Mouse (Mus musculus): Measurements from ENCODE around the gene Park7.

Gene Park7

DNA sequence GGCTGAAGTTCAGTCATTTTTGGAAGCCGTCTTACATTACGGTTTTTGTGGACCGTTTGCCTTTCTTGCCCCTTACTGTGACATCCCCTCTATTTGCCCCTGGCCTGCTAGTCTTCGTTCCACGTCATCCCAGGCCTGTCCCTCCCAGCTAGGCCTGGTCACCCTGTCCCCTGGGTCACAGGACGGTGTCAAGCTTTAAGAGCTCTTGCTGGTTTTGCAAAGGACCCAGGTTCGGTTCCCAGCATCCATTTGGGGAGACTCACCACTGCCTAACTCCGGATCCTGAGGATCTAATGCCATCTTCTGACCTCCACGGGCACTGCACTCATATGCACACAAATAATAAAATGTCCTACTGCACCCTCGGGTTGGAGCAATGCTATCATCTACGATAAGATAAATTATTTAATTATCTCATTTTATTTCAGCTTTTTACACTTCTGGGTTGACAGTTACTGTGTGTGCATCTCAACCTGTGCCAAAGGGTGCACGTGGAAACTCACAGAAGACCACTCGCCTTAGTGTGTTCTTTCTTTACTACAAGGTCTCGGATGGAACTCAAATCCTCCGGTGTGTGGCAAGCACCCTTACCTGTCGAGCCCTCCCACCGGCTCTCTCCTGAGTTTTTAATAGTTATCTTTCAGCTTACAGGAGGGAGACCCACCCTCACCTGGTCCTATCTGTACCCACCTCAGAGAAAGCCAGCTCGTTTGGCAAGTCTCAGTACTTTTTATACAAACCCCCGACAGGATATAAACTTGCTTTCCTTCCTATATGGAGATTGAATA, 3.9 kb downstream of the Park7 start:
- DNase-seq (ENCODE audit: low spot score in 2 of 2), result no peak

DNA sequence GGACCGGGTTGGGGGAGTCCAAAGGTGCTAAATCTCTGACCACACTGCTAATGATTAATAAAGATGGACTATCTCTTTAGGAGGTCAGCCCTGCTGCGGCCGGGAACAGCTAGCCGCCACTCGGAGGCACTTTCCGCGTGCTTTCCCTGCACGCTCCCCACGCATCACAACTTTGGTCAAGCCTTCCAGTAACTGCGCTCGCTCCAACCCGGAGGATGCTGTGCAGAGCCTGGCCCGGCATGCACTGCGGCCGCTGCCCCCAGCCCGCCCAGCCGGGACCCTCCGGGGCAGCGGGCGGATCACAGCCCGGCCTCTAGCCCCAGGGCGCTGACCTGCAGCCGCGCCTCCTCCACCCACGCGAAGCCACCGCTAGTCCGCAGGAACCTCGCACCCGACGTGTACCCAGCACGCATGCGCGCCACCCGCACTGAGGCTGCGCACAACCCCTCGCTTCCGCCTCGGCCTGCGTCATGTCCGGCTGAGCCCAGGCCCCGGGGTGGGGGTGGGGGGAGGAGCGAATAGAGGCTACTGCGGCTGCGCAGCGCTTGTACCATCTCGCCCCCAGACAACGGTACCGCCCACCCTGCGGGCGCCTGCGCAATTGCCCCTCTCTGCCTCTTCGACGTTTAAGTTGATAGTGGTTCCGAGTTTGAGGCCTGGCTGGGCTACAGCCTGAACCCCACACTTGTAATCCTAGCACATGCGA, 4.6 kb downstream of the Park7 start:
- DNase-seq (ENCODE audit: low spot score in 2 of 2), result peak; percentile 97 to 99

DNA sequence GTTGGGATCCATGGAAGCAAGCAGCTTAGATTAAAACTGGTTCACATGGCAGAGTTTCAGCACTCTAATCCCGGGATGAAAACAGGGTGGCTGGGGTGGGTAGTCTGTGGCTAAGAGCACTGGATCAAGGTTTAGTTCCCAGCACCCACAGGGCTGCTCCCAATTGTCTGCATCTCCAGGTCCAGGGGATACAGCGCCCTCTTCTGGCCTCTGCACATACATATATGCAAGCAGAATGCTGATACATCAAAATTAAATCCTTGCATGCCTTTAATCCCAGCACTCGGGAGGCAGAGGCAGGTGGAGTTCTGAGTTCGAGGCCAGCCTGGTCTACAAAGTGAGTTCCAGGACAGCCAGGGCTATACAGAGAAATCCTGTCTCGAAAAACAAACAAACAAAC, 5.7 kb downstream of the Park7 start:
- DNase-seq (ENCODE audit: low spot score in 2 of 2), result peak in 1 of 2 experiments; percentile 55

DNA sequence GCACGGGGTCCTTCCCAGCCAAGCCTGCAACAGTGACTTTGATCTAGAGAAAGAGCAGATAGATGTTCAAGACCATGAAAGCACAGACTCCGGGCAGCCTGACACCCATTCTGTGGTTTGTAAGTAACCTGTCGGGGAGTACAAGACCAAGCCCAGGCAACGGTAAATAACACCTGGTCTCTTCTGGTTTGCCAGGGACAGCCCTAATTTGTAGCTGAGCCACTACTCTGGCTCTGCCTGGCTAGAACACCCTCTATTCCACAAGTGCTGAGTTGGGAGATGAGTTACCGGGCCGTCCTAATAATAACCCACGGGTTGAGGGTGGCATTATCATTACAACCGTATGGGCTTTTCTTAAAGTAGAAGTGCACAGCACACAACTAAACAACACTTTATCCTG, 7.1 kb downstream of the Park7 start:
- DNase-seq (ENCODE audit: low spot score in 2 of 2), result no peak

DNA sequence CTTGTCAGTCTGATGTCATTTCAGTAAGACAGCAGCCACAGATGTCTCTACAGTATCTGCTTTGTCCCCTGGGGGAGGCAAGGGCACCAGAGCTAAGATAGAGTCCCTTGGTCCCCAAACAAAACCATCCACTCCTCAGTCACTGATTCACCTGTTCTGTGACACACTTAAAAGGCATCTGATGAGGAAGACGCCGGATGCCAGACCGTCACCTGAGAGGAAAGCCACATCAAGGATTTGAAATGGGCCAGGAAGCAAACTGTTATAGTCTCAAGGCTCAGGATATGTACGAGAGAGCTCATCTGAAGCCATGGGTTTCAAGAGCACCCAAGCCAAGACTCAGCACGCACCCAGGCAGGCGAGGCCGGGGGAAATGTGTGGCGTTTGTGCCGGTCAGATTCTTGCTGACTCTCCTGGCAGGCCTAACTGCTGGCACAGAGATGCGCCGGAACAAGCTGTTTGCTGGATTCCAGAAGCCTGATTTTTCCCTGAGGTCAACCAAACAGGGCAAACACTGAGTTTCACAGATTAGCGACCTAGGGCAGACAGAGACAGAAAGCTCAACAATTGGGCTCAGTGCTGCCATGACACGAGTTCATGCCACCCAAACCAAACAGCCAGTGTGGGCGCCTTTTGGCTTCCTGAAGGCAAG, 11.0 kb downstream of the Park7 start:
- DNase-seq (ENCODE audit: low spot score in 2 of 2), result no peak

DNA sequence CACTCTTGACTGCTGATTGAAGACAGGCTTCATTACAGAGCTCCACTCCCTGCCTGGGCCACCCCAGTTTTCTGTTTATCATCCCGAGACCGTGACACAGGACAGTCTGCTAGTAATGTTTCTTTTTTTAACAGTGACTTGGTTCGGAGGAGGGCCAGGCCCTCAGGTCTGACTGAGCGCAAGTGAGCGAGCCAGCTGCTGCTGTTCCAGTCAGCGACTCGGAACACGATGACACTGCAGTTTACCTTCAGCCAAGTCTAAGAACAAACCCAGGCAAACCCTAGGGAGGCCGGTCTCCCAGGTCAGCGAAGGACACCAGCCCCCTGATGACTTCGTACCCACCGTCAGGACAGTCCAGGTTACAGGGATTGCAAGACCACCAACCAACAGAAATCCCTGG, 12.2 kb downstream of the Park7 start:
- no peak for DNase-seq (ENCODE audit: low spot score in 2 of 2)

DNA sequence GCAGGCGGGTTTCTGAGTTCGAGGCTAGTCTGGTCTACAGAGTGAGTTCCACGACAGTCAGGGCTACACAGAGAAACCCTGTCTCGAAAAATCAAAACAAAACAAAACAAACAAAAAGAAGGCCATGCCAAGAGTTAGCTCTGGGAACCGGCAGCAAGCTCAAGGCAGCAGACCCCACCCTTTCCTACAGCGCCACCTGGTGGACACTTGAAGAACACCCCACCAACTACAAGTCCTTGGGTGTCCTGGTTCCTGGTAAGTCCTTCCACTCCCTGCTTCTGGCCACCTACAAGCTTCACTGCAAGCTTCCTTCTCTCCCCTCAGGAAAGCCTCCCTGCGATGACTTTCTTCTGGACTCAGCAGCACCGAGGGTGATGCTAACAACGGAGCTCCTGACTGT, 12.6 kb downstream of the Park7 start:
- peak; percentile 64 to 87 for DNase-seq (ENCODE audit: low spot score in 2 of 2)

DNA sequence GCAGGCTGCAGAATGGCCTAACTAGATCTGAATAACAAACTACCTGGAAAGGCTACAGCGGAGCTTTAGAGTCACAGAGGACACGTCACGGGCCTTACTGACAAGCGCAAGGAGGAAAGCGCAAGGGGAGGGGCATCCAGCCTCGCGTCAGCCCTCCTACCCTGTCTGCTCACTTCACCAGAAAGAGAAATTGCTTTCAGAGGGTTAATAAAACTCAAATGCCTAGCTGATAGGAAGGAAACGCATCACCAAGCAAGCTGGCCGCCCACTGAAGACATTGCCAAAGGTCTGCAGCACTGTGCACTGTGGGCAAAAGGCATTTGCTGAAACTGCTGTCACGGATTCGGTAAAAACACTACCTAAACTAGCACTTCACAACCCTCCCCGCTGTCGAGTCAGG, 13.8 kb downstream of the Park7 start:
- no peak for DNase-seq (ENCODE audit: low spot score in 2 of 2)

DNA sequence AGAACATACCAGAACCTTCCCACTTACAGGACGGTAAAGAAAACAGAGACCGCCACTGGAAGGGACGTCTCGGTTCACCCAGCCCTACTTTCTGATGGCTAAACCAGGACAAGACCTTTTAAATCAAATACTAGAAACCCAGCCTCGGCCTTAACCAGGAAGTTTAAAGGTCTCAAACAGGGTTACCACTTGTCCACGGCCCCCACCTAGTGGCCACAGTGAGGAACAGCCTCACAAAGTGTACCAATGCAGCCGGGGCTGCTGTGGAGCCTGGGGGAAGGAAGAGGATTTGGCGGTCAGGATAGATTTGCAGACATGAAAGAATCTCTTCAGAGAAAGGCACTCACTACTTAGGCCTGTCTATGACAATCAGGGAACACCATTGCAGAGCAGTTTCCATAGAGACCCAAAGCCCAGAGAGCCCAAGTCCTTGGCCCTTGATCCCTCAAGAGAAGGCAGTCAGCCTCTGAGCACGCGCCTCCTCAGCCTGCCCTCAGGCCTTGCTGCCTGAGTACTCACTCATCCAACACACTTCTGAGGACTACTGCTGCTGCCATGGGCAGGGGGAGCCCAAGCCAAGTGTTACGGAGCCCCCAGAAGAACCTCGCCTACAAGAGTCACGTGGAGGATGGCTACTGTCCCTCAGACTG, 15.4 kb downstream of the Park7 start:
- DNase-seq (ENCODE audit: low spot score in 2 of 2), result peak; percentile 50 to 72

DNA sequence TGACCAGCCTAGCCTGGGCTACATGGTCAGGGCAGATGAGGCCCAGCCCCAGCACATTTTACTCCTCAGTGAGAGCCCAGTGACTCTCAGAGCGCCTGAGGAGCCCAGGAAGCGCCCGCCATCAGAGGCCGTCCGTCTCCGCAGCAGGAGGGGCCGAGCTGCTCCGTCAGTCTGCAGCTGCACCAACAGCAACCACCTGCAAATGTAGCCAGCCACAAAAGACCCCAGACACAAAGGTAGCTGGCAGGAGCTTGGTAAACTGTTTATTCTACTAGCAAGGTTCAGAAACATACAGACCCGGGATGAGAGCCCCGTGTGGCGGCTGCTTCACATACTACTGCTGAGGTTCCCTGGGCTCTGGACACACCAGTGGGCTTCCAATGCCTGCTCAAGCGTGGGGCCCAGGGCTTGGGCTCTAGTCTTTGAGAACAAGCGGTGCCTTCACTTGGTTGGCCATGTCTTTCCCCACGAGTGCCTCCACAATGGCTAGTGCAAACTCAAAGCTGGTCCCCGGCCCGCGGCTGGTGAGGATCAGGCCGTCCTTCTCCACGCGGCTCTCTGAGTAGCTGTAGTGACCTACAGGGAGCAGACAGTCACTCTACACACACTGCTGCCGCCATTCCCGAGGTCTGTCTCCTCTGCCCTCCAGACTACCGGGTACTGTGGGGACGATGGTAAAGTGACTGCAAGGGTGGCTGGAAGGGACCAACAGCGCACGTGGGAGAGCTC, 17.2 kb downstream of the Park7 start:
- no peak for DNase-seq (ENCODE audit: low spot score in 2 of 2)

DNA sequence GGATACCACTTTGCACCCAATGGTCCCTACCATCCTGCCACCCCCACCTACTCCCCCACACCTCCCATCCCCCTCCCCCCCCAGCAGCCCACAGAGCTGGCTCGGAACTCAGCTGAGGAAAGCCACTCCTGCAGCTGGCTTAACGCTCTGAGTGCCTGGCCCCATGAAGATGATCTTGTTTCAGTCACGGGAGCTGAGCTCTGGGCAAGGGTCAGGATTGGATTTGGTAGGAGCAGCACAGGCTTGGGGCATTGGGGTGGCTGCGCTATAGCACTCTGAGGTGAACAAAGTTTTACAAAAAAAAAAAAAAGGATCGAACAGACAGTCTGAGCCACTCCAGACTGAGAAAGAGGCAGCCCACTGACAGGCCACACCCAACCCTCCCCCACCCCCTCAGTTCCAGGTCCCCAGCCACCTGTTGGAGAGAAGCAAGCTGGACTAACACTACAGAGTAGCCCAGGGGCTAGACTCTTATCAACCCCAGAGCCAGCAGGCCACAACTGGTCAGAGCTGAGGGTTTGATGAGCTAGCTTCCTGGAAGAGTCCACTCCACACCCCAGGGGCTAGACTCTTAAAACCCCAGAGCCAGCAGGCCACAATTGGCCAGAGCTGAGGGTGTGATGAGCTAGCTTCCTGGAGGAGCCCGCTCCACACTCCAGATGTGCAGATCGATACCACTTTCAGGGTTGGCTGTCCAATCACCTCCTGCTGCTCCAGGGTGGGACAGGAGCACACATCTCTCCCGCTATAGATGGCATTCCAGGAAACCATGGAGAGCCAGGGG, 19.3 kb downstream of the Park7 start:
- no peak for DNase-seq (ENCODE audit: low spot score in 2 of 2)

DNA sequence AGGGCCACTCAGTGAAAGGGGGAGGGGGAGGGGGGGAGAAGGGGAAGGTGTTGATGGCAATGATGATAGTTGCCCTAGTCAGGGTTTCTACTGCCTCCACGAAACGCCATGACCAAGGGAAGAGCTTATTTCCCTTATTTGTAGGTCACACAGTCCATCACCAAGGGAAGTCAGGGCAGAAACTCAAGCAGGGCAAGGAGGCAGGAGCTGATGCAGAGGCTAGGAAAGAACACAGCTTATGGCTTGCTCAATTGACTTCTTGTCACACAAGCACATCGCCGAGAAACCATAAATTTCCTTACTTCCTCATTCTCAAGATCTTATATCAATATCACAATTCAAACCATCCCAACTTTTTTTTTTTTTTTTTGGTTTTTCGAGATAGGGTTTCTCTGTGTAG, 22.9 kb downstream of the Park7 start:
- no peak for DNase-seq (ENCODE audit: low spot score in 2 of 2)

DNA sequence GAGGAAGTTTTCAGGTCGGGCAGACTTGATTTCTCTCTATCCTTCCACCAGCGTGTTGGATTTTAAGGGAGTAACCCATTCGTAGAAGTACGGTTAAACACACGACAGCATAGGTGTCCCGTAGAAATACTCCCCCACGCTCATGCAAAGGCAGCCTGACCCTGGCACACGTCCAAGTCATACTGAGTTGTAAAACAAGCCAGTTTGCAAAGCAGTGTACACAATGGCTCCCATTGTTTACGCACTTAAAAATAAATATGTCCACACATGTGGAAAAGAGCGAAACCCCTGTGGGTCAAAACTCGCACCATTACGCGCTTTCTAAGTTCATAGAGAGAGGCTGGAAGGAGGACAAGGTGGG, 24.3 kb downstream of the Park7 start:
- no peak for DNase-seq (ENCODE audit: low spot score in 2 of 2)

DNA sequence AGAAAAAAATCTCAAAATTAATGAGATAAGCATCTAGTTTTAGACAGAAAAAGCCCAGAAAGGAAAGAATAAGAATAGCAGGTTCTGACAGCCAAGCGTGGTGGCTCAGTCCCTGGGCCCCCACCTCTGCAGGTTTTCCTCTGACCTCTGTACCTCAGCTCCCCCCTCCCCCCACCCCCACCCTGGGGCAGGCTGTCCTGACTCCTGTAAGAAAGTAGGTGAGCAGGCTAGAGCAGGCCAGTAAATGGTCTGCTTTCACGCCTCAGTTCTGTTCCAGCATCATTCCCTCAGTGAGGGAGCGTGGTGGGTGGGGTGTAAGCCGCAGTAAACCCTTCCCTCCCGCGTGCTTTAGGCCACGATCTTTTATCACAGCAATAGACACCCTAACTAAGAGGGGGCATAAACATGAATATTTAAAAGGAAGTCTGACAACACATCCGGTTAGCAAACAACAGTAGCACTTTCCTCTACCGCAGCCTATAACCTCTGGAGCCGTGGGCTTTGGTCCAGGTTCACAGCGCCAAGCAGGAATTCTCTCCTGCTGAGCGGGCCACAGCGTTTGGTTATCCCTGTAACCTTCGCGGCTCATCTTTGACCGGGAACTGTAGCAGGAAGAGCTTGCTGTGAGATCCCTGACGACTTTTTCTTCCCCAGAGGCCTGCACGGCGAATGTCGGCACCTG, 24.8 kb downstream of the Park7 start:
- DNase-seq (ENCODE audit: low spot score in 2 of 2), result no peak

DNA sequence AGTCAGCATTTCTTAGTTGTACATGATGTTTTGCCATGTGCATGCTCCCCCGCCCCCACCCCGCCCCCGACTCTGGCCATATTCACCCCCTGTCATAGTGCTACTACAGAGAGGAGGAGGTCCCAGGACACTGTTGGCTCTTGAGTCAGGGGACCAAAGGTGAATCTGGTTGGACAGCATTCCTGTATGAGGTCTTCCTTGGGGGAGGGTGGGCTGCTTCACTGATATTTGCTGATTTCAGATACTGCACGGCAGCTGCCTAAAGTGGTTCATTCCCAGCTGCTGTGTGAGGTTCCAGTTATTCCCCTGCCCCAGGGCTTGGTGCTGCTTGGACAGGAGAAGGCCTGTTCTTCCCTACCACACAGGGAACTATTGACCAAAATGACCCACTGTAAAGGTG, 25.7 kb downstream of the Park7 start:
- no peak for DNase-seq (ENCODE audit: low spot score in 2 of 2)

DNA sequence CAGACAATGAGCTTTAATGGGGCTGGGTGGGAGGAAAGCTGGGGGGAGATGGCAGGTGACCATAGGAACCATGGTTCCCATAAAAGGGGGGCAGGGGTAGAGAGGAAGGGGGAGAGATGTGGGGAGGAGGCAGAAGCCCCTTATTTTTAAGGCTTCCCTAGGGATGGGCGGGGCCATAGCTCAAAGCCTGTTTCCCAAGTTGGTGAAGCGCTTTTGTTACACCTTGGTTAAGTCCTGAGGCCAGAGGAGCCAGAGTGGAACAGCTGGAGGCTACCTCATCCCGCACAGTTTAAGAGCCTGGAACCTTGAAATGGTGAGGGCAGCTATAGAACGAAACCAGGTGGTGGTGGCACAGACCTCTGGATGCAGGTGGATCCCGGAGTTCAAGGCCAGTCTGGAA, 26.3 kb downstream of the Park7 start:
- no peak for DNase-seq (ENCODE audit: low spot score in 2 of 2)

DNA sequence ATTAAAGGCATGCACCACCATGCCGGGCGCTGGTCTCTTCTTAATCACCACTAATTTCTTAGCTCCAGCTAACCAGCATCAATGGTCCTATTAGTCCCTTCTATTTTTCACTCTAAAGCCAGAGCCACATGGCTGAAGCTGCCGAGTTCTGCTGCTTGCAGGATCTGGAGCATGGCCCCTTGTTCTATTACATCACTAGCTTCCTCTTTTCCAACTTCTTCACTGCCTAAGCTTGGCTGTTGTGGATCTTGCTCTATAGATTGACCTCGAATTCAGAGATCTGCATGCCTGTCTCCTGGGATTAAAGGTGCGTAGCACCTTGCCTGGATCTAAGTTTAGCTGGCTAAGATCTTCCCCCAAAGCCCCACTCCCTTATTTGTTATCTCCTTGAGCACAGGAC, 31.6 kb downstream of the Park7 start:
- no peak for DNase-seq (ENCODE audit: low spot score in 2 of 2)

DNA sequence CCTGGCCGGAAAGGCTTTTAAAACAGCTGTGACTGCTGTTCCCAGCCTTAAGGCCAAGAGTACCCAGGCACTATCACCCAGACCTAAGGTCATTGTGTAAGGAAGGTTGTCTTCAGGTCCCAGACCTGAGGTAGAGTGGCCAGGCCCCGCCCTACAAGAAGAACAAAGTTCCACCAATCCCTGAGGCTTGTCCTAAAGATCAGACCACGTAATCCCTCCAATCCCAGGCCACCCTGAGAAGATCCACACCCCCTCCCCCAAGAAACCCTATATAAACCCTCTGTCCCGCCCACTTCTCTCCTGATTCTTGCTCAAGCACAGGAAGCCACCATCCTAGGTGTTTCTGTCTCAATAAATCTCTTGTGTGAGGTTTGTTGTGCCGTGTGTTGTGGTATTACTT, 33.9 kb downstream of the Park7 start:
- DNase-seq (ENCODE audit: low spot score in 2 of 2), result no peak

DNA sequence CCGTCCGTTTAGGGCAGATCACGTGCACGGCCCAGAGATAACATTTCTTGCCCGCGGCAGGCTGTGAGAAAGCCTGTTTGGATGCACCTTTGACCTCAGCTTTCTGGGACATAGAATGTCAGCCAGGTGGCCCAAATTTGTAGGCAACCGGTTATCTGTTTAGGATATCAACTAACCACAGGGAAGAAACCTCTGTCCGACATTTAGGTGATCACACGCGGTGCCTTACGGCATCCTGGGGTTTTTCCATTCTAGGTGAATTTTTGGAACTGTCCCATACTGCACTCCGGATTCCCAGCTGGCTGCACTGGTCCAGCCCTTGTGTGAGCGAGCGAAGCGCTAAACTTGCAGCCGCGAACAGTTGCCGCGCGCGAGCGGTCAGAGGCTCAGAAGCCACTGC, 34.6 kb downstream of the Park7 start:
- DNase-seq (ENCODE audit: low spot score in 2 of 2), result no peak

DNA sequence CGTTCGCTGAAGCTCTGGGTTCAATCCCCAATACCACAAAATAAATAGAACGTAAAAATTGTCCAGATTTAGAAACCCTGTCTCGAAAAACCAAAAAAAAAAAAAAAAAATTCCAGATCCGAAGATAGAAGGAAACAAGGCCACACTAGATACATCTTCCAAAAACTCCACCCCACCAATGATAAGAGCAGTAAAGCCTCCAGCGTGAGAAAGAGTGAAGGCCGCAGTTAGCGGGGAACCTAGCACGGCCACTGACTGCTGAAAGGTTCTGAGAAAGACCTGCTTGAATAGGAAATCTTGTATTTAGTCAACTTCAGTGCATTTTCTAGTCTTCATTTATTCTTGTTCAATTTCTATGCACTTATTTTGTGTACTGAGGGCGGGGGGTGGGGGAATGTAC, 38.8 kb downstream of the Park7 start:
- no peak for DNase-seq (ENCODE audit: low spot score in 2 of 2)

Data from spleen, postnatal 10 days (tissue).